Mouse (Mus musculus) WW6 (cell line): ENCODE measurements around the gene Fam217a.
"Not testable (repeated sequence)": the region's sequence is repeated elsewhere in the genome, so short reads cannot be mapped to it uniquely, and the experiment has no call there.

Experiments
- DNase-seq: peaks from one replicate; pipeline ENCODE4 v3.0.0-alpha.2; 2013; ENCODE audit warnings: low read depth, low spot score

Fam217a gene

GRCm38 (mm10) chr13:34874736-34875135 is 49.4 kb downstream of the Fam217a start:
- DNase-seq = not testable (repeated sequence)

GRCm38 (mm10) chr13:34873801-34874681 is 50.1 kb downstream of the Fam217a start:
- peak; percentile 79 for DNase-seq

- DNase-seq = peak; percentile 45
Measured at GRCm38 (mm10) chr13:34864420-34865169, 59.5 kb downstream of the Fam217a start.

GRCm38 (mm10) chr13:34861166-34861565 is 62.9 kb downstream of the Fam217a start:
- DNase-seq = not testable (repeated sequence)
